Mouse (Mus musculus) limb, embryonic 12.5 days (tissue): Measurements from ENCODE around the gene Dmbx1. TPM values are rescaled to one million over a fixed set of nuclear protein-coding genes. Genes with fewer than 3 reads are reported as not detected.

Experiments
- ATAC-seq: fragments of 200-750 bp; cut with Nextera tagmentation; 2 replicates; pipeline ENCODE4 v1.8.0; 2017; ENCODE audit warnings: low read depth, moderate TSS enrichment; ENCODE audit not compliant: insufficient number of reproducible peaks, insufficient read depth, low FRiP score, low TSS enrichment
- H3K27ac ChIP-seq: fragments of 300-500 bp; sonication (generic); 2 replicates; pipeline ENCODE4 v1.5.1; 2016; ENCODE audit warnings: mild to moderate bottlenecking, moderate library complexity
- H3K27me3 ChIP-seq: fragments of 300-500 bp; sonication (generic); 2 replicates; pipeline ENCODE4 v1.6.1; 2016; ENCODE audit warnings: mild to moderate bottlenecking, moderate library complexity
- H3K36me3 ChIP-seq: fragments of 300-500 bp; sonication (generic); 2 replicates; pipeline ENCODE4 v1.6.1; 2016; ENCODE audit warnings: mild to moderate bottlenecking, moderate library complexity
- H3K4me1 ChIP-seq: fragments of 300-500 bp; sonication (generic); replicated peaks from 2 replicates; pipeline ENCODE4 v1.6.1; 2016
- H3K4me2 ChIP-seq: fragments of 300-500 bp; sonication (generic); 2 replicates; pipeline ENCODE4 v1.6.1; 2016; ENCODE audit warnings: mild to moderate bottlenecking, moderate library complexity
- H3K4me3 ChIP-seq: fragments of 300-500 bp; sonication (generic); replicated peaks from 2 replicates; pipeline ENCODE4 v1.5.1; 2016; ENCODE audit warnings: mild to moderate bottlenecking
- H3K9ac ChIP-seq: fragments of 300-500 bp; sonication (generic); replicated peaks from 2 replicates; pipeline ENCODE4 v1.6.1; 2016; ENCODE audit warnings: mild to moderate bottlenecking, moderate library complexity
- H3K9me3 ChIP-seq: fragments of 300-500 bp; sonication (generic); 2 replicates; pipeline ENCODE4 v1.6.1; 2016; ENCODE audit warnings: mild to moderate bottlenecking, moderate library complexity
- WGBS: fragments of 180-500 bp; shearing (Covaris S2); methylation state at CpG from one replicate; pipeline ENCODE4 v1.1.7; 2016; 5-methylcytosine and 5-hydroxymethylcytosine counted together
- polyA plus RNA-seq: library from polyadenylated mRNA; unstranded; fragments of >200 nt; fragmentation: Nextera tagmentation; extraction: Ambion mirVana; gene quantifications from 2 replicates; pipeline ENCODE4 v1.2.1, GENCODE M21; 2016

Gene Dmbx1
- polyA plus RNA-seq, 1 experiment from 2014 or later, result 0.08 TPM

GRCm38 (mm10) chr4:115886875-115887274, 52.9 kb downstream of the Dmbx1 start:
- Histone ChIP-seq H3K36me3 (no peaks in the 10 kb centered on the region), H3K4me2 (no peak overlapping the region), H3K9me3 (no peaks in the 10 kb centered on the region), H3K4me1 (peaks cover 11% of the 10 kb centered on the region), H3K4me3 (no peak overlapping the region), H3K9ac (no peak overlapping the region), H3K27ac (no peak overlapping the region), H3K27me3 (peaks cover 37% of the 10 kb centered on the region)
- no peak for ATAC-seq
- 62% methylated on average over 1 of the region's 1 CpGs for WGBS

- WGBS, result 83% methylated on average over 3 of the region's 3 CpGs
- H3K9me3 ChIP-seq, result no peaks in the 10 kb centered on the region
- H3K36me3 ChIP-seq, result no peaks in the 10 kb centered on the region
- peaks cover 26% of the 10 kb centered on the region for H3K27me3 ChIP-seq
- H3K4me3 ChIP-seq, result no peak overlapping the region
- ATAC-seq, result no peak
- H3K27ac ChIP-seq, result no peak overlapping the region
- peaks cover 11% of the 10 kb centered on the region for H3K4me1 ChIP-seq
- H3K4me2 ChIP-seq, result no peak overlapping the region
- H3K9ac ChIP-seq, result no peak overlapping the region
Measured at GRCm38 (mm10) chr4:115885846-115886245, 53.9 kb downstream of the Dmbx1 start.

- no peak for ATAC-seq
- no peaks in the 10 kb centered on the region for H3K9me3 ChIP-seq
- no peak within 1 kb of the TSS for H3K9ac ChIP-seq
- 63% methylated on average over 6 of the region's 6 CpGs for WGBS
- H3K27ac ChIP-seq, result no peak within 1 kb of the TSS
- H3K36me3 ChIP-seq, result no peaks in the 10 kb centered on the region
- H3K4me1 ChIP-seq, result 0 out of 2 replicates have a peak, but pooled peaks cover 4% of the 10 kb centered on the region
- no peak within 1 kb of the TSS for H3K4me2 ChIP-seq
- H3K4me3 ChIP-seq, result no peak within 1 kb of the TSS
- H3K27me3 ChIP-seq, result peaks cover 8% of the 10 kb centered on the region
Measured at GRCm38 (mm10) chr4:115884022-115884421, 55.7 kb downstream of the Dmbx1 start, which contains the start of gene Kncn. Gene Kncn, plus strand, starts transcription at chr4:115884400.

DNA sequence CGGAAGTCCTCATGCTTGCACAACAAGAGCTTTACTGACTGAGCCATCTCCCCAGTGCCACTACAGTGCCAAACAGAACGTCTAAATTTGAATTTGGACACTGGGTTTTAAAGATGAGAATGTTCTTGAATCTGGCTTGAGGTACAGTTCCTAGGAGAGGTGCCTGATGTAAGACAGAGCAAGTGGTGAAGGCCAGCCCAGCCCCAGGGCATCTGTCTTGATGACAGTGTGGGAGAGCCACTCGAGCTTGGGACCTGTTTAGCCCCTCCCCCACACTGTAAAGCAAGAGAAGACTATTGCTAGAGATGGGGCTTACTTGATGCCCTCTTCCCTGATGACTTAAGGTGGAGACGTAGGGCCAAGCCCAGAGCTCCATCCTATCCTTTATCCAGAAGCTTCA, 57.5 kb downstream of the Dmbx1 start:
- Histone ChIP-seq H3K9me3 (no peaks in the 10 kb centered on the region), H3K36me3 (no peaks in the 10 kb centered on the region), H3K27me3 (peaks cover 17% of the 10 kb centered on the region), H3K4me3 (no peak overlapping the region), H3K4me2 (no peak overlapping the region), H3K27ac (no peak overlapping the region), H3K4me1 (peaks cover 16% of the 10 kb centered on the region), H3K9ac (no peak overlapping the region)
- ATAC-seq, result 0 out of 2 replicates have a peak, but pooled peaks have one; percentile 7
- WGBS, result 52% methylated on average over 4 of the region's 4 CpGs

GRCm38 (mm10) chr4:115881183-115881582, 58.5 kb downstream of the Dmbx1 start:
- Histone ChIP-seq H3K9ac (no peak overlapping the region), H3K9me3 (no peaks in the 10 kb centered on the region), H3K4me1 (peaks cover 16% of the 10 kb centered on the region), H3K27ac (no peak overlapping the region), H3K36me3 (peaks cover 9% of the 10 kb centered on the region), H3K4me3 (no peak overlapping the region), H3K27me3 (peaks cover 17% of the 10 kb centered on the region), H3K4me2 (no peak overlapping the region)
- 33% methylated on average over 1 of the region's 1 CpGs for WGBS
- ATAC-seq, result no peak

GRCm38 (mm10) chr4:115878828-115879227, 60.9 kb downstream of the Dmbx1 start:
- Histone ChIP-seq H3K4me1 (peaks cover 16% of the 10 kb centered on the region), H3K27me3 (peaks cover 18% of the 10 kb centered on the region), H3K36me3 (peaks cover 32% of the 10 kb centered on the region), H3K4me3 (no peak overlapping the region), H3K4me2 (no peak overlapping the region), H3K9ac (no peak overlapping the region), H3K9me3 (no peaks in the 10 kb centered on the region), H3K27ac (no peak overlapping the region)
- ATAC-seq, result no peak
- WGBS, result 49% methylated on average over 9 of the region's 9 CpGs

GRCm38 (mm10) chr4:115878216-115878678, 61.5 kb downstream of the Dmbx1 start:
- 7% methylated on average over 11 of the region's 11 CpGs for WGBS
- peaks cover 16% of the 10 kb centered on the region for H3K4me1 ChIP-seq
- H3K27ac ChIP-seq, result no peak overlapping the region
- H3K36me3 ChIP-seq, result peaks cover 38% of the 10 kb centered on the region
- peaks cover 18% of the 10 kb centered on the region for H3K27me3 ChIP-seq
- ATAC-seq, result no peak
- no peaks in the 10 kb centered on the region for H3K9me3 ChIP-seq
- no peak overlapping the region for H3K4me2 ChIP-seq
- no peak overlapping the region for H3K9ac ChIP-seq
- H3K4me3 ChIP-seq, result no peak overlapping the region

DNA sequence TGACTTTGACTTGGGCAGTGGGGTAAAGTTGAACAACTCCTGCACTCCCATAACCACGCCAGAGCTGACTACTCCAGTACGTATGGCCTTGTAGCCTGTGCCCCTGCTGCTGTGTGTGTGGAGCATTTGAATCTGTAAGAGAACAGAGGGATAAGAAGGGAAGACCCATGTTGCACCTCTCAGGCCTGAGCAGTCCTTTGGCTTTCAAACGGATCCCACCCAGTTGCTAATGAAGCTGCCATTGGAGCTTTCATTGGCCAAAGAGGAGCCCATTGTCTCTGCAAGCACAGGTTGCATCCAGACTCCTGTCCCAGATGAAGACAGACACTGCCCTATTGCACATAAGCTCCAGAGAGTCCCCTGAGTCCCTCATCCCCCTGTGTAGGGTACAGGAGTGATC, 66.5 kb downstream of the Dmbx1 start:
- peaks cover 61% of the 10 kb centered on the region for H3K36me3 ChIP-seq
- WGBS, result 84% methylated on average over 3 of the region's 3 CpGs

DNA sequence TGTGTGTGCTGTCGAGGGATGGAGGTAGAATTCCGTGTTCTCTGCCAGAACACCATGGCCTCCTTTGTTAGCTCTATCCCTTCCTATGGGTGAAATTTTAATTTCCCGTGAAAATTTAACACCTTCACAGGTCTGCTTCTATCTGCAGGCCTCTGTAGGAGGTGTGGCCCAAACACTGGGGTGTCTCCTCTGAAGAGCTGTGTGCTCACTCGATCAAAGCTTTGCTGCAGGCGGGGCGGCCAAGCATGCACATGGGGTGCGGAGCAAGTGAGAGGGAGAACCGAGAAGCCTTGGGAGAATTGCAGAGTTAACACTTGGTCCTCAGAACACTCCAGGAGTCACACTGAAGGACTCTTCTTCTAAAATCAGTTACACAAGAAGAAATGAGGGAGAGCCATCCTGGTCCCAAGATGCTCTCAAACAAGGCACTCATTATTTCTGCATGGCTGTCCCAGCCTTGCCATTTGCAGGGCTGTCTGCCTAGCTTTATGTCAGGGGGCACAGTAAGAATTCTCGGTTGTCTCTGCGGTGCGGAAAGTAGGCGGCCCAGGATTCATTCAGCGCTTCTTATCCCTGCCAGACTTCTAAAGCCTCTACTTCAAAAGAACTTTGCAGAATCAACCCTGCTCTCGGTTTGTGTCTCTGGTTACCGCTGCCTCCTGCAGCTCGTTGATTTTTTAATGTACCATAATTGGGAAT, 70.1 kb downstream of the Dmbx1 start:
- Histone ChIP-seq H3K4me2 (no peak overlapping the region), H3K9me3 (no peaks in the 10 kb centered on the region), H3K4me1 (peaks cover 39% of the 10 kb centered on the region), H3K9ac (no peak overlapping the region; the same call in 1 of the 2 replicates), H3K36me3 (peaks cover 48% of the 10 kb centered on the region), H3K27me3 (peaks cover 14% of the 10 kb centered on the region; the same call in 1 of the 2 replicates), H3K4me3 (no peak overlapping the region), H3K27ac (peak overlapping the region; percentile 37; the same call in 1 of the 2 replicates)
- 16% methylated on average over 16 of the region's 16 CpGs for WGBS
- no peak for ATAC-seq

More for the DNA sequence above, 66.5 kb downstream of the Dmbx1 start:
- Histone ChIP-seq H3K4me2 (no peak overlapping the region), H3K9ac (no peak overlapping the region), H3K9me3 (no peaks in the 10 kb centered on the region), H3K27ac (no peak overlapping the region), H3K4me3 (no peak overlapping the region), H3K27me3 (peaks cover 17% of the 10 kb centered on the region), H3K4me1 (peaks cover 34% of the 10 kb centered on the region)
- no peak for ATAC-seq

Other genes starting within 250 kb of the Dmbx1 start
- 31.9 and 35.2 TPM in 2 replicates for gene Efcab14, start 202.2 kb downstream of the Dmbx1 start, polyA plus RNA-seq
- gene Tex38, start 158.9 kb downstream of the Dmbx1 start, polyA plus RNA-seq, result 0.36 TPM in 1 of 2 replicates, not detected in the other
- gene Atpaf1, start 155.1 kb downstream of the Dmbx1 start, polyA plus RNA-seq, result 65.5 and 68.7 TPM in 2 replicates
- 8.4 and 8.8 TPM in 2 replicates for gene Mob3c, start 111.8 kb downstream of the Dmbx1 start, polyA plus RNA-seq
- gene Mknk1, start 100.7 kb downstream of the Dmbx1 start, polyA plus RNA-seq, result 33.6 and 38.0 TPM in 2 replicates
- not detected in 2 replicates for gene Kncn, start 55.5 kb downstream of the Dmbx1 start, polyA plus RNA-seq
- gene 6430628N08Rik, start 49.3 kb downstream of the Dmbx1 start, polyA plus RNA-seq, result 0.13 and 0.38 TPM in 2 replicates
- gene Faah, start 78.0 kb upstream of the Dmbx1 start, polyA plus RNA-seq, result 0.81 and 1.1 TPM in 2 replicates
- 18.4 and 21.1 TPM in 2 replicates for gene Nsun4, start 114.0 kb upstream of the Dmbx1 start, polyA plus RNA-seq
- 436 and 452 TPM in 2 replicates for gene Uqcrh, start 135.1 kb upstream of the Dmbx1 start, polyA plus RNA-seq
- gene Lrrc41, start 135.3 kb upstream of the Dmbx1 start, polyA plus RNA-seq, result 78.9 and 82.6 TPM in 2 replicates
- gene Rad54l, start 183.8 kb upstream of the Dmbx1 start, polyA plus RNA-seq, result 53.9 and 59.2 TPM in 2 replicates
- gene Pomgnt1, start 183.9 kb upstream of the Dmbx1 start, polyA plus RNA-seq, result 73.8 and 74.8 TPM in 2 replicates
- gene Lurap1, start 211.4 kb upstream of the Dmbx1 start, polyA plus RNA-seq, result 2.6 and 2.8 TPM in 2 replicates
- gene Tspan1, start 227.7 kb upstream of the Dmbx1 start, polyA plus RNA-seq, result 0.10 and 0.16 TPM in 2 replicates
- not detected in 2 replicates for gene 1700042G07Rik, start 233.4 kb upstream of the Dmbx1 start, polyA plus RNA-seq
- not detected in 2 replicates for gene Gm49337, start 233.5 kb upstream of the Dmbx1 start, polyA plus RNA-seq